Mouse (Mus musculus) midbrain, embryonic 15.5 days (tissue): ENCODE data around the gene Scn4b. TPM values are rescaled to one million over a fixed set of nuclear protein-coding genes. Genes with fewer than 3 reads are reported as not detected.

ENCODE experiments used
- ATAC-seq: fragments of 200-750 bp; cut with Nextera tagmentation; replicated peaks from 2 replicates; pipeline ENCODE4 v1.8.0; 2017; ENCODE audit warnings: moderate TSS enrichment
- H3K27ac ChIP-seq: fragments of 300-500 bp; sonication (generic); 2 replicates; pipeline ENCODE4 v1.5.1; 2015; ENCODE audit warnings: mild to moderate bottlenecking, inconsistent platforms
- H3K27me3 ChIP-seq: fragments of 300-500 bp; sonication (generic); replicated peaks from 2 replicates; pipeline ENCODE4 v1.6.1; 2015; ENCODE audit warnings: inconsistent platforms
- H3K36me3 ChIP-seq: fragments of 300-500 bp; sonication (generic); replicated peaks from 2 replicates; pipeline ENCODE4 v1.6.1; 2015; ENCODE audit warnings: inconsistent platforms
- H3K4me1 ChIP-seq: fragments of 300-500 bp; sonication (generic); 2 replicates; pipeline ENCODE4 v1.6.1; 2015; ENCODE audit warnings: inconsistent platforms
- H3K4me2 ChIP-seq: fragments of 300-500 bp; sonication (generic); 2 replicates; pipeline ENCODE4 v1.6.1; 2015; ENCODE audit warnings: inconsistent platforms, mild to moderate bottlenecking, moderate library complexity
- H3K4me3 ChIP-seq: fragments of 300-500 bp; sonication (generic); 2 replicates; pipeline ENCODE4 v1.5.1; 2015; ENCODE audit warnings: mild to moderate bottlenecking, inconsistent platforms
- H3K9ac ChIP-seq: fragments of 300-500 bp; sonication (generic); 2 replicates; pipeline ENCODE4 v1.6.1; 2015; ENCODE audit warnings: mild to moderate bottlenecking, inconsistent platforms
- H3K9me3 ChIP-seq: fragments of 300-500 bp; sonication (generic); 2 replicates; pipeline ENCODE4 v1.6.1; 2016; ENCODE audit warnings: inconsistent platforms
- WGBS: fragments of 180-500 bp; shearing (Covaris S2); methylation state at CpG from one replicate; pipeline ENCODE4 v1.1.7; 2015; ENCODE audit warnings: mixed read lengths; 5-methylcytosine and 5-hydroxymethylcytosine counted together
- polyA plus RNA-seq: library from polyadenylated mRNA; unstranded; fragments of >200 nt; fragmentation: Nextera tagmentation; extraction: Ambion mirVana; gene quantifications from 2 replicates; pipeline ENCODE4 v1.2.1, GENCODE M21; 2015

The Scn4b gene
- polyA plus RNA-seq, 1 experiment from 2014 or later = 0.30 TPM

DNA sequence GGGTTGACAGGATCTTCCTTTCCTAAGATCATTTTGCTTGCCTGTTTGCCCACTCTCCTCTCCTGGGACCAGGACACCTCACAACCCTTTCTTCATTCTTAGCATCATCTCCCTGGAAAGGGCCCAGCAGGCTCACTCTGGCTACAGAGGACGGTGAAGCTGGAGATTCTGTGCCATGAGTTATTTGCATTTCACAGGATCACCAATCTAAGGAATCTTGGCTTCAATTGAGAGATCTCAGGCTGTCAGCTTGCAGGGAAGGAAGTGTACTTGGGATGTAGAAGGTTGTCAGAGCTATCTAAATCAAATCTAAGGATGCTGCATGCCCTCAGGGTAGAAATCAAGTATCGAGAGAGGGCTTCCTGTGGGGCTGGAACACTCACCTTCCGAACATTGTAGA, 35.3 kb downstream of the Scn4b start:
- Histone ChIP-seq H3K4me1 (no peaks in the 10 kb centered on the region), H3K4me3 (no peak overlapping the region), H3K36me3 (no peaks in the 10 kb centered on the region), H3K9ac (no peak overlapping the region), H3K4me2 (no peak overlapping the region), H3K27ac (no peak overlapping the region), H3K9me3 (no peaks in the 10 kb centered on the region), H3K27me3 (no peaks in the 10 kb centered on the region)
- WGBS = 69% methylated on average over 3 of the region's 3 CpGs
- no peak for ATAC-seq

DNA sequence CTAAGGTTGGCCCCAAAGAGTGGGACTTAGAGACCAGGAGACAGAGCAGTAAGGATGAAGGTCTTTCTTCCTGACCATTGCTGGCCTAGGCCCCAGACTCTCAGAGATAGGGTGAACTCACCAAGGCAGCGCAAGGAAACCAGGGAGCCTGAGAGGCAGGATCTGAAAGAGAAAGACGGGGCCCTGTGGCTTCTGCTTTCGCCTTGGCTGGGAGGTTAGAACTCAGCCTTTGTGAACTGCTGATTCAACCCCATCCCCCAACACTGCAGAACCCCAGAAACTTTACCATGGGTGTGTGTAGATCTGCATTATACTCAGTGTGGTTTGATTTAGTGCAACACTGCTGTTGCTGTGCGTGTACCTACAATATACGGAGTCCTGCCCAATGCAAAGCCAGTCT, 41.1 kb downstream of the Scn4b start:
- no peaks in the 10 kb centered on the region for H3K27me3 ChIP-seq

GRCm38 (mm10) chr9:45181770-45182169, 43.6 kb downstream of the Scn4b start, which contains the start of gene BC049352:
TSS of gene BC049352 (plus strand) at chr9:45182007.
- 29% methylated on average over 2 of the region's 2 CpGs for WGBS
- no peak within 1 kb of the TSS for H3K9ac ChIP-seq

More for the DNA sequence above, 41.1 kb downstream of the Scn4b start:
- Histone ChIP-seq H3K27ac (no peak overlapping the region), H3K9ac (no peak overlapping the region), H3K36me3 (no peaks in the 10 kb centered on the region), H3K4me3 (no peak overlapping the region), H3K9me3 (no peaks in the 10 kb centered on the region), H3K4me2 (no peak overlapping the region), H3K4me1 (no peaks in the 10 kb centered on the region)
- ATAC-seq = no peak
- WGBS = 85% methylated on average over 5 of the region's 5 CpGs

GRCm38 (mm10) chr9:45182521-45182920, 44.3 kb downstream of the Scn4b start:
- Histone ChIP-seq H3K27me3 (no peaks in the 10 kb centered on the region), H3K36me3 (no peaks in the 10 kb centered on the region), H3K4me2 (no peak overlapping the region), H3K4me1 (no peaks in the 10 kb centered on the region), H3K9me3 (no peaks in the 10 kb centered on the region), H3K9ac (no peak overlapping the region), H3K4me3 (no peak overlapping the region), H3K27ac (no peak overlapping the region)
- whole genome bisulfite sequencing = 66% methylated on average over 3 of the region's 3 CpGs
- ATAC-seq = no peak

More at GRCm38 (mm10) chr9:45181770-45182169, 43.6 kb downstream of the Scn4b start, which contains the start of gene BC049352:
- no peak within 1 kb of the TSS for H3K4me3 ChIP-seq
- no peaks in the 10 kb centered on the region for H3K36me3 ChIP-seq
- ATAC-seq = no peak
- no peak within 1 kb of the TSS for H3K27ac ChIP-seq
- H3K4me2 ChIP-seq = no peak within 1 kb of the TSS
- no peaks in the 10 kb centered on the region for H3K4me1 ChIP-seq
- no peaks in the 10 kb centered on the region for H3K27me3 ChIP-seq
- H3K9me3 ChIP-seq = no peaks in the 10 kb centered on the region

DNA sequence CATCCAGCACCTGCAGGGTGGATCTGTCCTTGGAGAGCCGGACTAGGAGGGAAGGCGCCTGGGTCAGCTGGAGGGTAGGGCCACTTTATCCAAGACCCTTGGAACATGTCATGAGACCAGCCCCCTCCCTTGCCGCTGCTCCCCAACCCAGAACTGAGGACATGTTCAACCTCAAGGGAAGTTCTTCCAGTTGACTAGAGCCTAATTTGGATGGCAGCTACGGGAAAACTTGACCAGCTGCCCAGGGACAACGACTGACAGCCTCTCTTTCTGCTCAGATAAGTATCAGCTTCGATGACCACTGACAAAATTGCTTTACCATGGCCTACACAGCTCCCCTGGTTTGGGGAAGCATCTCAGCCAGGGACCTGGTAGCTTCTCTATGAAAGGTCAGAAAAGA, 45.1 kb downstream of the Scn4b start:
- 88% methylated on average over 6 of the region's 6 CpGs for WGBS
- Histone ChIP-seq H3K4me3 (no peak overlapping the region), H3K27ac (no peak overlapping the region), H3K27me3 (no peaks in the 10 kb centered on the region), H3K4me1 (no peaks in the 10 kb centered on the region), H3K4me2 (no peak overlapping the region), H3K36me3 (no peaks in the 10 kb centered on the region), H3K9me3 (no peaks in the 10 kb centered on the region), H3K9ac (no peak overlapping the region)
- ATAC-seq = no peak

- Histone ChIP-seq H3K9ac (no peak overlapping the region), H3K27me3 (no peaks in the 10 kb centered on the region), H3K4me1 (no peaks in the 10 kb centered on the region), H3K9me3 (no peaks in the 10 kb centered on the region), H3K36me3 (no peaks in the 10 kb centered on the region), H3K27ac (no peak overlapping the region), H3K4me3 (no peak overlapping the region), H3K4me2 (no peak overlapping the region)
- ATAC-seq = no peak
- 88% methylated on average over 4 of the region's 4 CpGs for WGBS
Measured at GRCm38 (mm10) chr9:45185250-45185649, 47.1 kb downstream of the Scn4b start.

- H3K27ac ChIP-seq = no peak overlapping the region
- 90% methylated on average over 10 of the region's 10 CpGs for WGBS
- no peaks in the 10 kb centered on the region for H3K27me3 ChIP-seq
- H3K9me3 ChIP-seq = no peaks in the 10 kb centered on the region
- no peak overlapping the region for H3K4me3 ChIP-seq
- no peak overlapping the region for H3K4me2 ChIP-seq
- no peak overlapping the region for H3K9ac ChIP-seq
- no peaks in the 10 kb centered on the region for H3K36me3 ChIP-seq
- no peak for ATAC-seq
- no peaks in the 10 kb centered on the region for H3K4me1 ChIP-seq
Measured at GRCm38 (mm10) chr9:45188570-45189563, 50.7 kb downstream of the Scn4b start.

DNA sequence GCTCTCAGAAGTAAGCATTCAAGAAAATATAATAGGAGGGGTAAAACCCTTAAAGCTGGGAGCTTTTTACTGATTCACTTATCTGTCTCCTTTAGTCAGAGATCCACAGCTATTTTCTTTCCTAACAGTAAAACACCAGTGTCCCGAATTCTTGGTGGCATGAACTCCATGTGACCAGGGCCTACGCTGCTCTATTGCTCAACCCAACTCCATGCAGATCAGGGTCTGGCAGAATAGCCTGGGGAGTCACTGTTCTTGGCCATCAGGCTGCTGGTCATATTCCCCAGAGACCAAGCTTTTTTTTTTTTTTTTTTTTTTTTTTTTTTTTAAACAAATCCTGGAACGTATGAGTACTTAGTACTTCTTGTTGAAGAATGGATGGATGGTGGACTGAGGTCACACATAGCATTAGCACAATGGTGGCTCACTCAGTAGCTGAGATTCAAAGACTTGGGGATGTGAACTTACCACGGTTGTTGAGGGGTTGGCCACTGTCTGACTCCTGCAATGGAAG, 51.5 kb downstream of the Scn4b start:
- H3K4me3 ChIP-seq = no peak overlapping the region
- no peak overlapping the region for H3K4me2 ChIP-seq
- H3K9me3 ChIP-seq = no peaks in the 10 kb centered on the region
- no peaks in the 10 kb centered on the region for H3K27me3 ChIP-seq
- H3K36me3 ChIP-seq = no peaks in the 10 kb centered on the region
- ATAC-seq = no peak
- H3K4me1 ChIP-seq = no peaks in the 10 kb centered on the region
- H3K27ac ChIP-seq = no peak overlapping the region
- WGBS = 85% methylated on average over 4 of the region's 4 CpGs
- H3K9ac ChIP-seq = no peak overlapping the region

- Histone ChIP-seq H3K4me3 (no peak overlapping the region), H3K4me2 (no peak overlapping the region), H3K27me3 (no peaks in the 10 kb centered on the region), H3K36me3 (no peaks in the 10 kb centered on the region), H3K9ac (no peak overlapping the region), H3K27ac (no peak overlapping the region), H3K9me3 (no peaks in the 10 kb centered on the region), H3K4me1 (no peaks in the 10 kb centered on the region)
- no peak for ATAC-seq
- WGBS = 70% methylated on average over 4 of the region's 4 CpGs
Measured at GRCm38 (mm10) chr9:45195468-45195867, 57.3 kb downstream of the Scn4b start.

DNA sequence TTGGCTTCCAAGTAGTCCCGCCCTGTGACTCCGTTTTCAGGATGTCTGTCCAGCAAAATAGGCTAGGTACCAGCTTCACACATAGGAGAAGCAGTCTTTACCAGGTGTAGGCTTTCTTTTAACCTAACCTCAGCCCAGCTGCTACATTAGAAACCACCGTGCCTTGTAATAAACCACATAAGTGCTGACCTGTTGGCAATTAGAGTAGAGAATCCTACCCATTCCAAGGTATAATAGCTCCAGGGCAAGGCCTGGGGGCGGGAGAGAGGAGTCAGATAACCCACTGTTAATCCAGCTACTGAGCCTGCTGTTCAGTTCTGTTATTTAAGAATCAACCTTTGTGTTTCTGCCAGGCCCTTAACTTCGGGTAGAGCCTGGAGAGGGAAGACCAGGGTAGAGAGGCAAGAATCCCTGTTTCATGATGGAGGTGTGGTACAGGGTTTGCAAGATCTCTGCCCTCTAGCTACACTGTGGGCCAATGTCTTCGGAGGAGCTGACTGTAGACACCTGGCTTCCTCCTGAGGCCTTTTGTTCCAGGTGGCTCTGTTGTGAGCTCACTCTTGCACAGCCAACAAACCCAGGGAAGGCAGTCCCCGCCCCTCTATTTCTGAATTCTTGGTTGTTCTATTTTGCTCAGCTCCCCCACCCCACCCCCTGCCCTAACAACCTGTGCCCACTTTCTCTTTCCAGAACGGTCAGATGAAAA, 58.1 kb downstream of the Scn4b start:
- H3K4me3 ChIP-seq = no peak overlapping the region
- no peaks in the 10 kb centered on the region for H3K27me3 ChIP-seq
- no peak overlapping the region for H3K9ac ChIP-seq
- 72% methylated on average over 8 of the region's 8 CpGs for WGBS
- no peak overlapping the region for H3K4me2 ChIP-seq
- H3K27ac ChIP-seq = no peak overlapping the region
- H3K4me1 ChIP-seq = no peaks in the 10 kb centered on the region
- no peaks in the 10 kb centered on the region for H3K9me3 ChIP-seq
- H3K36me3 ChIP-seq = no peaks in the 10 kb centered on the region
- no peak for ATAC-seq

GRCm38 (mm10) chr9:45197549-45197948, 59.4 kb downstream of the Scn4b start:
- H3K27me3 ChIP-seq = no peaks in the 10 kb centered on the region
- no peaks in the 10 kb centered on the region for H3K9me3 ChIP-seq
- H3K4me2 ChIP-seq = no peak overlapping the region
- H3K4me3 ChIP-seq = no peak overlapping the region
- no peaks in the 10 kb centered on the region for H3K36me3 ChIP-seq
- 88% methylated on average over 5 of the region's 5 CpGs for WGBS
- H3K9ac ChIP-seq = no peak overlapping the region
- ATAC-seq = no peak
- H3K27ac ChIP-seq = no peak overlapping the region
- no peaks in the 10 kb centered on the region for H3K4me1 ChIP-seq

DNA sequence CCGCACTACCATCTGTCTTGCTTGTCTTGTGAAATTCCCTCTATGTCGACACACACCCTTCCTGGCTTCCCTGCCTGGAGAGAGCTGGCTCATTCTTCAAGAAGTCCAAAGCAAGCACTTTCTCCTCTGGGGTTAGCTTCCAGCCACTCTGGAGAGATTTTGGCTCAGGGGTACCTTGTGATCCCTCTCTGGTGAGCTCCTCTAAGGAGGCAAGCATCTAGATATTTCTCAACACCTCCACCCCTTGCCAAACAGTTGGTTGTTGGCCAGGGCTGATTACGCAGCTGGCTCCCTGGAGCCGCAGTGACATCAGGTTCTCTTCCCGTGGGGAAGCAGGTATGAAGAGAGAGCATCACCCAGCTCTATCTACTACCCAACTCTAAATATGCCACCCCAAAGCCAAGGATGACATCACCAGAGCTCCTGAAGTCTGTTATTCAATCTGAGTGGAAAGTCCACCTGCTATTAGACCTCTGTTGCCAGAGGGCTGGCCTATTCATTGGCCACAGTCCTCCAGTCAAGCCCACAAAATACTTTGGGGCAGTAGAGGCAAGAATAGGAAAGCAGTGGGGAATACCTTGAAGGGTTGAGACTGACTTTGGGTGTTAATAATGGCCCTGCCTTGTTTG, 63.2 kb downstream of the Scn4b start:
- no peak overlapping the region for H3K4me2 ChIP-seq
- ATAC-seq = no peak
- H3K4me1 ChIP-seq = no peaks in the 10 kb centered on the region
- H3K36me3 ChIP-seq = no peaks in the 10 kb centered on the region
- H3K9me3 ChIP-seq = no peaks in the 10 kb centered on the region
- H3K27ac ChIP-seq = no peak overlapping the region
- no peak overlapping the region for H3K9ac ChIP-seq
- no peak overlapping the region for H3K4me3 ChIP-seq
- H3K27me3 ChIP-seq = no peaks in the 10 kb centered on the region
- 86% methylated on average over 5 of the region's 5 CpGs for WGBS
